Comparison of ENCODE assay signal across 9 mouse cellular contexts in genomic region chr10:70121406-70121695, GRCm38 (mm10). TPM values are rescaled to one million over a fixed set of nuclear protein-coding genes. Genes with fewer than 3 reads are reported as not detected.
DNase-seq lines count a peak whose midpoint lies in the region; ATAC-seq and TF ChIP-seq lines count a peak whose summit lies in the region.
"Had no signal": no experiment of that assay in that cellular context is flagged by ENCODE, and none has a peak within 500 bp of the region (broad histone marks: within the 10 kb centered on the region; RNA-seq: fewer than 3 reads in every experiment).

No protein-coding gene starts in this region.

- H3K36me3 ChIP-seq in kidney, embryonic 15.5 days, result 0 out of 2 replicates have a peak, but pooled peaks cover 3% of the 10 kb centered on the region
- no peaks in the 10 kb centered on the region for H3K36me3 ChIP-seq in intestine, embryonic 15.5 days
- H3K36me3 ChIP-seq in neural tube, embryonic 14.5 days (ENCODE audit: control insufficient read depth, insufficient read depth, low read length), result no peaks in the 10 kb centered on the region
- H3K36me3 ChIP-seq in lung, postnatal 0 days (ENCODE audit: insufficient read depth, low read length), result no peaks in the 10 kb centered on the region
- H3K36me3 ChIP-seq: embryonic facial prominence, embryonic 12.5 days had no signal

- no peak for ATAC-seq in kidney, embryonic 15.5 days (replicated peaks; ENCODE audit: low FRiP score)
- ATAC-seq in intestine, embryonic 15.5 days, result peak; percentile 75
- ATAC-seq in neural tube, embryonic 14.5 days (ENCODE audit: low read depth), result 0 out of 2 replicates have a peak, but pooled peaks have one; percentile 36
- no peak for ATAC-seq in lung, postnatal 0 days

- DNase-seq in adrenal gland, adult 8-10 months, result peak; percentile 18
- no peak for DNase-seq in adrenal gland, adult 2 months
- no peak for DNase-seq in kidney, adult 18-20 months
- no peak for DNase-seq in lung, postnatal 0 days (ENCODE audit: low spot score)
- no peak for DNase-seq in urinary bladder, adult 2 months (ENCODE audit: low spot score)

- peak overlapping the region; percentile 26 for H3K4me2 ChIP-seq in kidney, embryonic 15.5 days
- H3K4me2 ChIP-seq in intestine, embryonic 15.5 days (replicated peaks), result peak overlapping the region; percentile 25; the same call in 1 of the 2 replicates
- no peak overlapping the region for H3K4me2 ChIP-seq in neural tube, embryonic 14.5 days (ENCODE audit: low read depth, low read length)
- no peak overlapping the region for H3K4me2 ChIP-seq in lung, postnatal 0 days (replicated peaks; ENCODE audit: low read depth, low read length)
- H3K4me2 ChIP-seq: embryonic facial prominence, embryonic 12.5 days had no signal

- no peak for TF ChIP-seq EP300 in lung, postnatal 0 days (IDR thresholded peaks at IDR 0.05)

- H3K4me3 ChIP-seq in kidney, embryonic 15.5 days (replicated peaks), result no peak overlapping the region
- no peak overlapping the region for H3K4me3 ChIP-seq in intestine, embryonic 15.5 days (replicated peaks)
- no peak overlapping the region for H3K4me3 ChIP-seq in neural tube, embryonic 14.5 days (ENCODE audit: low read depth, low read length)
- no peak overlapping the region for H3K4me3 ChIP-seq in lung, postnatal 0 days (ENCODE audit: low read depth, low read length)
- H3K4me3 ChIP-seq: embryonic facial prominence, embryonic 12.5 days had no signal

- peaks cover 61% of the 10 kb centered on the region for H3K4me1 ChIP-seq in kidney, embryonic 15.5 days
- H3K4me1 ChIP-seq in intestine, embryonic 15.5 days (replicated peaks), result peaks cover 33% of the 10 kb centered on the region
- peaks cover 32% of the 10 kb centered on the region for H3K4me1 ChIP-seq in neural tube, embryonic 14.5 days (ENCODE audit: control insufficient read depth, insufficient read depth, low read length)
- peaks cover 22% of the 10 kb centered on the region; the same call in 1 of the 2 replicates for H3K4me1 ChIP-seq in lung, postnatal 0 days (ENCODE audit: insufficient read depth, low read depth, low read length)

- peak overlapping the region; percentile 78 for H3K27ac ChIP-seq in kidney, embryonic 15.5 days
- no peak overlapping the region for H3K27ac ChIP-seq in intestine, embryonic 15.5 days
- peak overlapping the region; percentile 16; the same call in 1 of the 2 replicates for H3K27ac ChIP-seq in neural tube, embryonic 14.5 days (ENCODE audit: low read depth, low read length)
- H3K27ac ChIP-seq in lung, postnatal 0 days (ENCODE audit: low read length), result no peak overlapping the region

- H3K9ac ChIP-seq in kidney, embryonic 15.5 days, result no peak overlapping the region
- no peak overlapping the region; the same call in 1 of the 2 replicates for H3K9ac ChIP-seq in intestine, embryonic 15.5 days
- H3K9ac ChIP-seq in neural tube, embryonic 14.5 days (replicated peaks; ENCODE audit: low read depth, low read length), result no peak overlapping the region
- no peak overlapping the region for H3K9ac ChIP-seq in lung, postnatal 0 days (replicated peaks; ENCODE audit: low read depth)
- H3K9ac ChIP-seq: embryonic facial prominence, embryonic 12.5 days had no signal

- H3K27me3 ChIP-seq in kidney, embryonic 15.5 days, result no peaks in the 10 kb centered on the region
- no peaks in the 10 kb centered on the region for H3K27me3 ChIP-seq in intestine, embryonic 15.5 days (replicated peaks)
- H3K27me3 ChIP-seq in neural tube, embryonic 14.5 days (ENCODE audit: control insufficient read depth, insufficient read depth, low read length), result no peaks in the 10 kb centered on the region
- no peaks in the 10 kb centered on the region for H3K27me3 ChIP-seq in lung, postnatal 0 days (replicated peaks; ENCODE audit: insufficient read depth, low read length)
- H3K27me3 ChIP-seq: embryonic facial prominence, embryonic 12.5 days had no signal

- WGBS in kidney, embryonic 15.5 days, result 66% methylated on average over 8 of the region's 8 CpGs
- 54% methylated on average over 8 of the region's 8 CpGs for WGBS in intestine, embryonic 15.5 days
- 62% methylated on average over 8 of the region's 8 CpGs for WGBS in neural tube, embryonic 14.5 days
- 69% methylated on average over 8 of the region's 8 CpGs for WGBS in lung, postnatal 0 days

- no peaks in the 10 kb centered on the region; the same call in 1 of the 2 replicates for H3K9me3 ChIP-seq in kidney, embryonic 15.5 days (replicated peaks)
- no peaks in the 10 kb centered on the region for H3K9me3 ChIP-seq in intestine, embryonic 15.5 days
- no peaks in the 10 kb centered on the region for H3K9me3 ChIP-seq in neural tube, embryonic 14.5 days (ENCODE audit: control insufficient read depth, low read length)
- H3K9me3 ChIP-seq in lung, postnatal 0 days (ENCODE audit: low read length), result no peaks in the 10 kb centered on the region
- H3K9me3 ChIP-seq: embryonic facial prominence, embryonic 12.5 days had no signal

- TF ChIP-seq CTCF in lung, postnatal 0 days (IDR thresholded peaks at IDR 0.05), result no peak

RNA-seq across cellular contexts. Expression of gene Ccdc6, which starts 24.4 kb away (rescaled TPM):
- total RNA-seq in adrenal gland, adult 8-10 months (2022), result 10 to 100 TPM; 49.7 to 63.4 (median 59.8) TPM
- total RNA-seq in adrenal gland, adult 2 months (2021), result 10 to 100 TPM; 42.0 to 94.0 TPM
- polyA plus RNA-seq in adrenal gland, adult 2 months (2012; rRNA removed), result 19.7 and 22.0 TPM in 2 replicates
- 22.5 and 22.9 TPM in 2 replicates for polyA plus RNA-seq in kidney, embryonic 15.5 days (2015; fragmentation: Nextera tagmentation; extraction: Ambion mirVana)
- 13.5 and 14.0 TPM in 2 replicates for polyA plus RNA-seq in intestine, embryonic 15.5 days (2015; fragmentation: Nextera tagmentation; extraction: Ambion mirVana)
- 31.4 and 43.6 TPM in 2 replicates for polyA plus RNA-seq in neural tube, embryonic 14.5 days (2014; fragmentation: Nextera tagmentation; extraction: Ambion mirVana)
- 10.7 and 11.3 TPM in 2 replicates for polyA plus RNA-seq in lung, postnatal 0 days (2015; fragmentation: Nextera tagmentation; extraction: Ambion mirVana)
- polyA plus RNA-seq in urinary bladder, adult 2 months (2012; rRNA removed), result 37.9 and 45.4 TPM in 2 replicates

Comparison
In these comparisons a context has a peak if more than half of its experiments do, and no peak if none do; other contexts are left out.
1. ATAC-seq: peak in intestine, embryonic 15.5 days (single experiment) and neural tube, embryonic 14.5 days (single experiment); none in kidney, embryonic 15.5 days (single experiment) and lung, postnatal 0 days (single experiment).
2. H3K27ac ChIP-seq: peak in kidney, embryonic 15.5 days (single experiment) and neural tube, embryonic 14.5 days (single experiment); none in intestine, embryonic 15.5 days (single experiment) and lung, postnatal 0 days (single experiment).
3. H3K4me2 ChIP-seq: peak in kidney, embryonic 15.5 days (single experiment) and intestine, embryonic 15.5 days (single experiment); none in neural tube, embryonic 14.5 days (single experiment) and lung, postnatal 0 days (single experiment).